Mouse (Mus musculus): ENCODE measurements around the gene Csdc2.
"Not testable (repeated sequence)": the region's sequence is repeated elsewhere in the genome, so short reads cannot be mapped to it uniquely, and the experiment has no call there.

Csdc2 gene

GRCm38 (mm10) chr15:81936679-81937078, at the start of gene Csdc2:
TSS of gene Csdc2 (plus strand) at chr15:81936759.
- DNase-seq (ENCODE audit: low read depth, low spot score): no peak

- DNase-seq (ENCODE audit: low read depth, low spot score): no peak
Measured at GRCm38 (mm10) chr15:81886795-81887550, 49.6 kb upstream of the Csdc2 start.

DNA sequence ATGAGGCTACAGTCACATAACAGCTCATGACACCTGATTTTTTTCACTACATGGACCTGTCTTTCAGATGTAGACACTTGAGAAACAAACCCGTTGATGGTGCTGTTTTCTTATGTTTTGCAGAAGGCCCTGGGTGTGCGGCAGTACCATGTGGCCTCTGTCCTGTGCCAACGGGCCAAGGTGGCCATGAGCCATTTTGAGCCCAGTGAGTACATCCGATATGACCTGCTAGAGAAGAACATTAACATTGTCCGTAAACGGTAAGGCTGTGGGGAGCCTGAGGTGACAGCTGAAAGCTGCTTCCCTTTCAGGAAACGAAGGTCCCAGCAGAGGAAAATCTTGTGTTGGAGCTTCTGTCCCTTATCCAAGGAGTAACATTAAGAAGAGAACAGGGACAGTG, 47.4 kb upstream of the Csdc2 start:
- DNase-seq (ENCODE audit: low read depth, low spot score): no peak

GRCm38 (mm10) chr15:81891140-81891802, 45.3 kb upstream of the Csdc2 start:
- DNase-seq (ENCODE audit: low read depth, low spot score): no peak

DNA sequence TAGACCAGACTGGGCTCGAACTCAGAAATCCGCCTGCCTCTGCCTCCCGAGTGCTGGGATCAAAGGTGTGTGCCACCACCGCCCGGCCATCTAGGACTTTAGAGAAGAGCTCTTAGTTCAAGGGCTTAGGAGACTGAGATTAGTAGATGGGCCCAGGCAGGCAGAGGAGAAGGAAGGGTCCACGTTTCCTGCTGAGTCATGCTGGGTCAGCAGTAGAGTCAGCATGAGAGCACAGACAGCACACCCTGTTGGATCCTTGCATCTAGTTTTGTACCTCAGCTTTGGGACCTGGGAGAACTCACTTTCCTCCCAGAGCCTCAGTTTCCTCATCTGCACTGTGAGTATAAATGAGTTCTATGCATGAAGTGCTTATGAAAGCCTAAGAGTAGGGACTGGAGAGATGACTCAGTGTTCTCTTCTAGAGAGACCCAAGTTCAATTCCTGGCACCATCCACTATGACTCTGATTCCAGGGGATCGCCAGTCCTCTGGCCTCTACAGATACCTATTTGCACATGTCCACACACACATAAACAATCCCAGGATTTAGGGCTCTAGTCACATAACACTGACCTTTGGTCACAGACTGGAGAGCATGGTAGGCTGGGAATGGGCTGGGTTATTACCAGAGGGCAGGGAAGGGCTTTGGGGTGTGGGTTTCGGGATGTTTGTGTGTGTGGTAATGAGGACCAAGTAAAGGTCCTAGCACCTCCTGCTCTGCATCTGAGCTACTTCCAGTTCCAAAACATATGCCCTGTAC, 44.6 kb upstream of the Csdc2 start:
- peak; percentile 28 for DNase-seq (ENCODE audit: low read depth, low spot score)

DNA sequence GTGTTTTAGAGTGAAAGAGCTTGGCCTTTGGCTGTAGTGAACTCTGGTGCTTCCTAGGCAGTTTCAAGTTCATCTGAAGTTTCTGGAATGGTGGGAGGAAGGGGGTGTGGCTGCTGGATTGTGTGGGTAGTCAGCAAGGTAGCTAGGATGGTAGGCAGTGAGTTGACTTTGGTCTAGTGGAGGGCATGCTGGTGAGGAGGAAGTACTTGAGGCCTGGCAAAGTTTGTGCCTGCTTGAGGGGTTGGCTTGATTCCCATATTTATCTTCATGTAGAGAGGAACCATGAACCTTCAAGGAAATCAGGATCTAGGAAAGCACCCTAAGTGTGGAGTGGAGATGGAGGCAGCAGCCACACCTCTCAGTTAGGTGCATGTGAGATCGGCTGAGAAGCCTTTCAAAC, 42.6 kb upstream of the Csdc2 start:
- no peak for DNase-seq (ENCODE audit: low read depth, low spot score)

DNA sequence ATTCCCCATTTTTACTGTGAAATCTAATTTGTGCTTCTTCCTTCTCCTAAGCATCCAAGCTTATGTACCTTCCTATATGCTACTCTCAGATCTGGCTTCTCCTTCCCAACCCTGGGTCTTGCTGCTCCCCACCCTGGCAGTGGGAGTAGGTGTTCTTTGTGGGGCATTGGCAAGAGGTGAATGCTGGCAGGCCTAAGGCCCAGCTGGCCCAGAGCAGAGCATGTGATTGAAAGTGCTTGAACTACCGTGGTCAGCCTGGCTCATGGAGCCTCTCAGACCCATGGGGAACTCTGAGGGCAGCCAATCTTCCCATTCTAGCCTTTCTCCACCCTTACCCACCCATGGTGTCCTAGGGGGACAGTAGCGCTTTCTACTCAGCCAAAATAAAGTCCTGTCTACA, 40.2 kb upstream of the Csdc2 start:
- DNase-seq (ENCODE audit: low read depth, low spot score): no peak

DNA sequence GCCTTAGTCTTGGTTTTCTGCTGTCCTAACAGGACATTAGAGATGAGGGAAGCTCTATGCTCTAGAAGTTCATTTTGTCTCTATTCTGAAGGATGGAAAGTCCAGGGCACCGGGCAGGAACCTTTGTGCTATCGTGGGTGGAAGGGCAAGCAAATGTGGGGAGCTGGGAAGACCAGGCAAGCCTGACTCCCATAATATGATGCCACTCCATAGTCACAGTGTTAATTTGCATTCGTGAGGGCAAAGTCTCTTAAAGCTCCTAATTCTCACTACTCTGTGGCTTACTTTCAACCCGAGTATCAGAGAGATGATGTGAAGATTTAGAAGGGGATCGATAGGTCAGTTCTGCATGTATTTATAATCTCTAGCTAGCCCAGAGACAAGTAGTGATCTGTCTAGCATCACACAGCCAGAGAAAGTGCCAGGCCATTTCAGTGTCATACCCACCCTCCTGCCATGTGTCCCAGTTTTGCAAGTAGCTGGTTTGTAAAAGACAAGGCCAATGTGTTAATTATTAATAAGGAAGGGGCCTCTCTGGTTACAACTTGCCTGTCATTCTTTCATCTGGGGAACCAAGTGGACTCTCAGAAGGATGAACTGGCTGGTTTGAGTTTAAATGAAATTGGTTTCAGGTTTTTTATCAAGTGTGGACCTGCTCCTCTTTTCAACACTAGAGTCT, 38.8 kb upstream of the Csdc2 start:
- no peak for DNase-seq (ENCODE audit: low read depth, low spot score)

GRCm38 (mm10) chr15:81898751-81899150, 37.8 kb upstream of the Csdc2 start:
- DNase-seq (ENCODE audit: low read depth, low spot score): no peak

- peak; percentile 22 for DNase-seq (ENCODE audit: low read depth, low spot score)
Measured at GRCm38 (mm10) chr15:81904939-81905338, 31.6 kb upstream of the Csdc2 start.

DNA sequence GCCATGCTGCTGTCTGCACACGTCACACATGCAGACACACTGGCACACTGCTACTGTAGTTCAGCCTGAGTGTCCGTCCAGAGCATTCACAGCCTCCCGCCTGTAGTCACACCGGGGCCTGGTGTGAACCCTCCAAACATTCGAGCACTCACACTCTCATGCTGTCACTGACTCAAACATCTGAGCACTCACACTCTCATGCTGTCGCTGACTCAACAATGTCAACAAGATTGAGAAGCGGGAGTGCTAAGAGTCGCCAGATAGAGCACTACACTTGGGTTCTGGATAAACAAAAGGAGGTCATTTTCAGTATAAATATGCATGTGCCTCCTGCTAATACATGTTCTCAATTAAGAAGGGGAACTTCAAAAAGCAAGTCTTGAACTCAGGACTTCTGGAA, 28.6 kb upstream of the Csdc2 start:
- no peak for DNase-seq (ENCODE audit: low read depth, low spot score)

DNA sequence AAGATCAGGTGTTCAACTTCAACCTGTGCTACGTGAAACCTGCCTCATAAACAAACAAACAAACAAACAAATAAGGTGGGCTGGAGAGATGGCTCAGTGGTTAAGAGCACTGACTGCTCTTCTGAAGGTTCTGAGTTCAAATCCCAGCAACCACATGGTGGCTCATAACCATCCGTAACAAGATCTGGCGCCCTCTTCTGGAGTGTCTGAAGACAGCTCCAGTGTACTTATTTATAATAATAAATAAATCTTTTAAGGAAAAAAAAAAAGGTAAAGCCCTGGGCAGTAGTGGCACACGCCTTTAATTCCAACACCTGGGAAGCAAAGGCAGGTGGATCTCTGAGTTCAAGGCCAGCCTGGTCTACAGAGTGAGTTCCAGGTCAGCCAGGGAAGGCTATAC, 27.8 kb upstream of the Csdc2 start:
- DNase-seq (ENCODE audit: low read depth, low spot score): not testable (repeated sequence)

- no peak for DNase-seq (ENCODE audit: low read depth, low spot score)
Measured at GRCm38 (mm10) chr15:81912498-81912897, 24.1 kb upstream of the Csdc2 start.

DNA sequence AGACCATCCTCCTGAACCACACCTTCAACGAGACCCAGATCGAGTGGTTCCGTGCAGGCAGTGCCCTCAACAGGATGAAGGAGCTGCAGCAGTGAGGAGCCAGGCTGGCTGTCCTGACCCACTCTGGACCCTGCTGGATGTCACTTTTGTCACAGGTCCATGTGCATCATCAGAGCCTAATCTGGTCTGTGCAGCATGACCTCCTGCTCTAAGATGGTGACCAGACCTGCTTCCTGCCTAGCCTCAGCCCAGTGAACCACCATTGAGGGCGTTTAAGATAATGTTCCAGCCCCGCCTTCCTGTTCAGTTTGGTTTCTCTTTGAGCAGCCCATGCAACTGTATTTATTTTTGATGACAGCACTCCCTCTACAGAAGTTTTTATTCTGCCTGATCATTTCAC, 21.9 kb upstream of the Csdc2 start:
- no peak for DNase-seq (ENCODE audit: low read depth, low spot score)

- DNase-seq (ENCODE audit: low read depth, low spot score): no peak
Measured at GRCm38 (mm10) chr15:81915663-81916062, 20.9 kb upstream of the Csdc2 start.

- no peak for DNase-seq (ENCODE audit: low read depth, low spot score)
Measured at GRCm38 (mm10) chr15:81917201-81917600, 19.4 kb upstream of the Csdc2 start.

DNA sequence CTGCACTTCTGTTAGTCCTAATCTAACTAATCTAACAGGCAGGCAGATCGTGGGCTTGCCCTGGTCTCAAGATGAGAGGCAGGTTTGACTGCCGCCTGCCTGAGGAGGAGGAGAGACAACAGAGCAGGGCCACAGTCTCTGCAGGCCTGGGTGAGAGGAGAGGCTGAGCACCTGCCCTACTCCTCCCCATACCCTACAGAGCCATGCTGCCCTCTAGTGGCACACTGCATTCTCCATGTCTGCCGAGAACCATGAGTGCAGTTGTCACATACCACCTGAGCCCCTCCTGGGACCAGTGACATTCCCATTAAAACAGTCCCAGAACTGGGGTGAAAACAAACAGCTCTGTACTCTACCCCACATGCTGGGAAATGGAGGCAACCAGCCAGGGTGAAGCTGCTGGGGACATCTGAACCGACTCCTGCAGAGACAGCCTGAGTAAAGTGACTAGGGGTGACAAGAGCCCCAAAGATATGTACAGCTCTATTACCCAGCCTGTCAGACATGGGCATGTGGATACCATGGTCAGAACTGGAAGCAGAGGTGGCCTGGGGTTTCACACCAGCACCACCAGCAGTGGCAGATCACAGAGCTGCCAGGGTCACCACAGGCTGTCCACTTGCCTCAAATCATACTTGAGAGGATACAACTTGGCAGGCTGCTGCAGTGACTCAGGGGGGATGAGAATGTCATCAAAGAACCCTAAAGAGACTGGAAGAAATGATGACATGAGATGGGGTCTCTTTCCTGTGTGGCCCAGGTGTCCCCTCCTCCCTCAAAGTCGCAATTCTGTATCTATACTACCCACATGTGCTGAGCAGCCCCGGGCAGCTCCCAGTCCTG, 18.7 kb upstream of the Csdc2 start:
- DNase-seq (ENCODE audit: low read depth, low spot score): no peak

DNA sequence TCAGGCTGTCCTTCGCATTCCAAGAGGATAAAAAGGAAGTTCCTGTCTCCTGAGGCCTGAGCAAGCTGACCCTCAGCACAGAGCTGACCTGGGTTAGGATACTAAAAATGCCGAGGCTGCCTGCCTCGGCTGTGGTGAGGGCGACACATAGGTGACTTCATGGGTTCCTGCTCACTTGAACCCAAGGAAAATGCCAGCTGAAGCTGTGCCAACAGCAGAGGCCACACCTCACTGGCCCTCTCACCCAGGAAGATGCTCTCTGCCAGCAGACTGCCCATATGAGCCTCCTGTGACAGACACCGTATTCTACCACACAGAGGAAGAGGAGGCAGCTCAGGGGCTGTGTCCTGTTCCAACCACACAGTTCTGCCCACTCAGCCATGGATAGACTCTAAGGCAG, 17.5 kb upstream of the Csdc2 start:
- DNase-seq (ENCODE audit: low read depth, low spot score): no peak

GRCm38 (mm10) chr15:81920546-81921217, 15.9 kb upstream of the Csdc2 start:
- DNase-seq (ENCODE audit: low read depth, low spot score): no peak

DNA sequence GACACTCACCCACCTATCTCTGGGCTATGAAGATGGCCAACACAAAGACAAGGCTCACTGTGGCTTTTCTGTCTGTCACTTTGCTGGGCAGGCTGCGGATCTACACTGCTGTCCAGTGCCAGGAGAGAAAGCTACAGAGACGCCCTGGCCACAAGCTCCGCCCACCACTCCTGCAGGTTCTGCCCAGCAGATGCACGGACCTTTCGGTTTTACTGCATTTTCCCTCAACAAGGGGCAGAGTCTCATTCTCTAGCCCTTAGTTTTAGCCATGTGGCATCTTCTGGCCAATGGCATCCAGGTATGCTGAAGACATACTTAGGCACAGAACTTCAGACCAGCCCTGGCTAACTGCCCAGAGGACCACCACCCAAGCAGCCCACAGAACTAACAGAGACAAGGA, 15.3 kb upstream of the Csdc2 start:
- DNase-seq (ENCODE audit: low read depth, low spot score): no peak

GRCm38 (mm10) chr15:81924933-81925332, 11.6 kb upstream of the Csdc2 start:
- DNase-seq (ENCODE audit: low read depth, low spot score): no peak
